Mouse (Mus musculus): Measurements from ENCODE around the gene Hexim1.

Hexim1 gene

DNA sequence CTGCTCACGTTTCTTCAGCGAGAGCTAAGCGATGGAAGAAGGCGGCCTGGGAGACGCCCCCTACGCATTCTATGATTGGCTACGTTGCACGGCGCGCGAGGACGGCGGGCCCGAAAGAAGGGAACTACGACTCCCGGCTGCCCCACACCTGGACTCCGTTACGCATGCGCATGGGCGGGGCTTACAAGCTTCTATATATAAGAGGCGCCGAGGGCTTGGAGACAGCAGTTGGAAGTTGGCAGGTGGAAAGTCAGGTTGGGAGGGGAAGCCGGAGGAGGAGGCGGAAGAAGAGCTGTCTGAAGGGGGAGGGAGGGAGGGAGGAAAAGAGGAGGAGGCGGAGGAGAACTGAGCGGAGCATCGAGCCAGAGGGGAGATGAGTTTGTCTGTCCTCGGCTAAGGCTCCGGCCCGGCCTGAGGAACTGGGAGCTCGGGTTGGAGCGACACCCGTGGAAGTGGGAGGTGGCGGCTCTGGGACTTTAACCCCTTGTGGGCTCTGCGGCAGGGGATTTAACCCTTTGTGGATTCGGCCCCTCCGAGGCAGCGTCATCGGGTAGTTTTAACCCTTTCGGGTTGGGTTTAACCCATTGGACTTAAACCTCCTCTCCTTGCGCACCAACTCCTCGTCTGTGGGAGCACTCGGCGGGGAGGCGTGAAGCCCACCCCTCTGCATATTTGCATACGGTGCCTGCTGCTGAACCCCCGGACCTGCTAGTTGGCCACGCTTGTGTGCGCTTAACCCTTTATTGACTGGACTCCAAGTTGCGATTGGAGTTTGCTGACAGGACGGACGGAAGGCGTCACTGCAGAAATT is at the start of gene Hexim1:
Gene Hexim1, plus strand, starts transcription at position 224 of the 811 bp plus-strand sequence.
- peak; percentile 99 for DNase-seq (ENCODE audit: low spot score)

DNA sequence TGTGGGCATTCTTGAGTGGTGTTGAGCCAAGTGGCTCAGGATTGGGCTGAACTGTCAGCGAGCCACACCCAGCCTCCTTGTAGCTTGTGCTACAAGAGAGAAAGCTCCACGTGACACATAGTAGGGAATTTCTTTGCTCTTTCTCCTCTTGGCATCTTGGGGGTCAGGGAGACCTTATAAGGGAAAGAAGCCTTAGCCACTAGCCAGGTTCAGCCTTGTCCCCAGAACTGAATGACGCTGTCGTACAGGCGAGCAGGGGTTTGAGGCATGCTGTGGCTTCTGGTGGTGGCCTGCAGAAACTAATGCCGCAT is 49.0 kb upstream of the Hexim1 start:
- no peak for DNase-seq (ENCODE audit: low spot score)

DNA sequence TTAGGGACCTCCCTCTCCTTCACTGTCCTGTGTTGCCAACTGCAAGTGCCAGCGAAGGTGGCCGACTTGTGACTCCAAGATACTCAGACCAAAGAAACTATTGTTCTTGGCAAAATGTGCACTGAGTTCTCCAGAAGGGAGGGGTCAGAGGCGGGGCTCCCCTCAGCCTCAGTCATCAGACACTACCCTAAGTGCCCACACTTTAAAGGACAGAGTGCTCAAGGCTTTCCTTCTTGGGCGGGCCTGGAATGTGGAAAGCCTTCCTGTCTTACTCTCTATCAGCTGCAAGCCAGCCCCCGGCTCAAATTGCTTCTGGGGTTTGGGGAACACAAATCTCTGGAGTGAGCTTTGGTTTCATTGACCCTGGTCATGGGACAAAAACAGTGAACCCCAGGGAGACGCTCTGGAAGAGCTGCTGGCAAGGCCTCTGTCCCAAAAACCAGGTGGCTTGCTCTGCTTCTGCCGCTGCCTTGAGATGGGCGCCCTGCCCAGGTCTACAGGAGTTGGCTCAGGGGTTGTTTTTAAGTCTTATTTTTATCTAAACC is 48.5 kb upstream of the Hexim1 start:
- no peak for DNase-seq (ENCODE audit: low spot score)

DNA sequence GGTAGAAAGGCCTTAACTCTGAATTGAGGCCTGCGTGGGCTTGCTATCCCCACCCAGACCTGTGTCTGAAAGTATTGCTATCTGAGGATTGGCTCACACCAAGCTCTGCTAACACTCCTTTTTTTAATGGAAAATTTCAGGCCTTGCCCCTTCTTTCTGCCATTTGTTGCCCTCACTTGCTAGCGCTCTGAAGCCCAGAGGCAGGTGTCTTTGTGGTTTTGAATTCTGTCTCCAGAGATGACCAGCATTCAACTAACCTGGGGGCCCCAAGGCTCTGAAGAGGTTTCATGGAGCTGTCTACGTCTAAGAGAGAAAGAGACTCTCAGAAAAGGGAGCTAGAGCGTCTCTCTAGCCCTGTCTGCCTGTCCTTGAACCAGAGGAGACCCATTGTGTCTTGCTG is 47.8 kb upstream of the Hexim1 start:
- no peak for DNase-seq (ENCODE audit: low spot score)

DNA sequence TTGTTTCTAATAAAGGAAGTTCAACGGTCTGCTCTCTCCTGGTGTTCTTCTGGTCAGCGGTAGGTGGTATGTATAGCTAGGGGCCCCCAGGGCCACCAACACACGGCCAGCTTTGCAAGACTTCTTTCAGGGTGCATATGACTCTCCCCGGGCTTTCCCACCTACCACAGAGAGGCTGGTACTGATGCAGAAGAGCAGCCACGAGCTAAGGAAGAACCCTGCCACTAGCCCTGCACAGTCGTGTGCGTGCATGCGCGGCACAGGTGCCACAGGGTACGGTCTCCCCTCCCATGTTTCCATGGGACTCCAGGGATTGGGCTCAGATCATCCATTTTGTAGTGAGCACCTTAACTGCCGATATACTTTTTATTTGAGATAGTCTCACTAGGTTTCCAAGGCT is 47.1 kb upstream of the Hexim1 start:
- no peak for DNase-seq (ENCODE audit: low spot score)

DNA sequence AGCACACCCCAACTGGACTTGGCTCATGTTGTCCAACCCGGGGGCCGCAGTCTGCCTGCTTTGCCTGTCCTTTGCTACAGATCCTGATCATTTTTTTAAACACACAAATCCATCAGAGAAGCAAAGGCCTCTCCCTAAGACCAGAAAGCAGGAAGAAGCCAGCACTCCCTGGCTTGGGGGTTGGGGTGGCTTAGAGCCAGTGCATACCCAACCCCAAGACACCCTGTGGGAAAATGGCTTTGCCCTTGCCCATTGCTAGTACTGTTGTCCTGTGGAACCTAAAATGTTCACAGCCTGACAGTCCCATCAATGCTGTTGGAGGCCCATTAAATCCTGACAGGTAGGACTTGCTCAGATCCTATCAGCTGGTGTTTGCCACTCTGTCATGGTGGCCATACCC is 46.3 kb upstream of the Hexim1 start:
- DNase-seq (ENCODE audit: low spot score): no peak

DNA sequence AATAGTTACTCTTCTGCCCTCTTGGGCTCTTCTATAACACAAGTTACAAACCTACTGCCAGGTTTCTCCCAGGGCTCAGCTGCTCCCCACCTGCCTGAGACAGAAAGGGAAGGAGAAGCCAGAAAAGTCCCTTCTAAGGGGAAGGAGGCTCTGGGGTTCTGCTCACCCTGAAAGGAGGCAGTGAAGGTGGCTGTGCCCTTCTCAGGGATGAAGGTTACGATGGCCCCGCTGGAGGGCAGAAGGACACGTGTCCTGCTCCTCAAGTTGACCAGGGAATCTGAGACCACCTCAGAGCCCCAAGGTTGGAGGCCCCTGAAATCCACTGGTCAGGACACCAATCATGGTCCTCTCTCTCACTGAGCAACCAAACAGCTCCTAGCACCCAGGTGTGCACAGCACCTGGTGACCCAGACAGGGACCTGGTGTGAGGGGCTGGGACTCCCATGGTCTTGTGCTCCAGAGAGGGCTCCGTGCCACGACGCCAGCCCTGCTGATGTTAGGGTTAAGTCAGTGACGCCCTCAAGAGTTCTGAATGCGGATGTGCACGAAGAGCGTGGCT is 45.6 kb upstream of the Hexim1 start:
- no peak for DNase-seq (ENCODE audit: low spot score)

DNA sequence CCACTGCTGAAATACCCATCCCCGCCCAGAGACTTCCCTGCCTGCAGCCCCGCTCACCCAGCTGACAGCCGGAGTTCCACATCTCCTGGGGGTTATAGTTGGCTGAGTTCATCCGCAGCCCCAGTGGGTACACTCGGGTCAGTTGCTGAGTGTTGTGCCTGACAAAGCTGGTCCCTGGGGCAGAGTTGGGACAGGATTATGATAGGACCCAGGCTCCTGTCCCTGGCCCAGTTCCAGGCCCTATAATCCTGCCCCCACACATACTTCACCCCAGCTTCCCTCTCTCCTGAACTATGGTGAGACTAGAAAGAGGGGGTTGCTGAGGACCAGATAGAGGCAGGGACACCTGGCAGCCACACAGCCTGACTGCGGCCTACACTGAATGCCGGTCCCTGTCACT is 42.4 kb upstream of the Hexim1 start:
- DNase-seq (ENCODE audit: low spot score): no peak

DNA sequence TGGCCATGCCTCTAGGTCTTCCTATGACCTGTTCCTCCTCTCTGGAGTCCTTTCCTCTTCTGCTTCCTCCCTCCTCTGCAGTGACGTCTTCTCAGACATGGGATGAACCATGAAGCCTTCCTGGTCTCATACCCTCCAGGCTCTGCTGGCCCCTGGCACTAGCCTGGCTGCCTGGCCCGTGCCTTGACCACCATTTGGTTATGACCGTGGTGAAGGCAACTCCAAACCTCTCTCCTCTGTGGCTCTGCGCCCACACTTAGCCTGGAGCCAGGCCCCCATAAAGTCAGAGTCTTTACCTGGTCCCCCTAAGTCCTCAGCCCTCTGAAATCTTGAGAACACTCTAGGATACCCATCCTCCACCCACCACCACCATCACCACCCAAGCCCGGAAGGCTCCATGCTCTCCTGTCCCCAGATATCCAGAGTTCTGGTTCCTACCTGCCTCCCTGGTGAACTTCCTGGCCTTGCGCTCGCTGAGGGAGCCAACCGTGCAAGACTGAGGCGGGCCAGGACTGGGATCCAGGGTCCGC is 41.8 kb upstream of the Hexim1 start:
- no peak for DNase-seq (ENCODE audit: low spot score)

DNA sequence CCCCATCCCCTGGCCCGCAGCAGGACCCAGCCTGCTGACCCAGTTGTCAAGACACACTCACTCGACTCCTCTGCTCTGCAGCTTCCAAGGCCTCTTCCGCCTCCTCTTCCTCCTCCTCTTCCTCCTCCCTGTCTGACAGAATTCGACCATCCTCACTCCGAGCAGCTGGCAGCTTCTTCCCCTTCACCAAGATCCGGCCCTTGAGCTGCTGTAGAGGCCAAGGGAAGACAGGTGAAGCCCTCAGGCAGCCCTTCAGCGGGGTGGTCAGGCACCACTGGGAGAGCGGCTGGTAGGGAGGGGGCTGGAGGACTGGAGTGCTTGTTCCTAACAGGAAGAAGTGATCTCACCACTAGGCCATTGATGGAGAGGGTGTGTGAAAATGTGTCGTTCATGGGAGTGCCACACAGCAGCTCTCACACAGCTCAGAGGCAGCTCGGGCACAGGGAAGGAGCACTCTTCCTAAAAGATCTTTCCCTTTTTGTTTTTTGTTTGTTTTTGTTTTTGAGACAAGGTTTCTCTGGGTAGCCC is 41.2 kb upstream of the Hexim1 start:
- no peak for DNase-seq (ENCODE audit: low spot score)

DNA sequence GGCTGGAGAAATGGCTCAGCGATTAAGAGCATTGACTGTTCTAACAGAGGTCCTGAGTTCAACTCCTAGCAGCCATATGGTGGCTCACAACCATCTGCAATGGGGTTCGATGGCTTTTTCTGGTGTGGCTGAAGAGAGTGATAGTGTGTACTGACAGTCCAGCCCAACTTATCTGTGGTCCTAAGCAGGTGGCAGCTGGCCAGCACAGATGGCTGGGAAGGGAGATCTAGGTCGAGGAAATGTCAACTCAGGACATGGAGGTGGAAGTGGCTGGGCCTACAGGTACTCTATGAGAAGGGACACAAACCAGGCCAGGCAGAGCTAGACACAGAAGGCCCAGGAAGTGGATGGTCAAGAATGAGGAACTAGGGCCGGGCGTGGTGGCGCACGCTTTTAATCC is 40.0 kb upstream of the Hexim1 start:
- no peak for DNase-seq (ENCODE audit: low spot score)

DNA sequence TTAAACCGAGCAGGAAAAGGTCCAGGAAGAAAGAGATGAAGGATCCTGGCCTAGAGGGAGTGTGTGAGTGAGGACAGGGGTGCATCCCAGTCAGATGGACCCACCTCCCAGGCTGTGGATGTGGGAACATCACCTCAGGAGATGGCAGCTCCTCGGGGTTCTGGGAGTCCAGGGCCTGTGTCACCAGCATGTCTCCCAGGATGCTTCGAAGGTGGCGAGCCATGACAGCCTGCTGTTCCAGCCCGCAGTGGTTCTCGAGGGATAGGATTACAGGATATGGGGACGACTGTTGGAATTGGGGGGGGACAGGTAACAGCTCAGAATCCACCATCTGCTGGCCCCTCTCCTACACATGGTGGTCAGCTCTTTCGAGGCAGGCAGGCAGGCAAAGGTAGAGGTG is 39.5 kb upstream of the Hexim1 start:
- DNase-seq (ENCODE audit: low spot score): no peak

DNA sequence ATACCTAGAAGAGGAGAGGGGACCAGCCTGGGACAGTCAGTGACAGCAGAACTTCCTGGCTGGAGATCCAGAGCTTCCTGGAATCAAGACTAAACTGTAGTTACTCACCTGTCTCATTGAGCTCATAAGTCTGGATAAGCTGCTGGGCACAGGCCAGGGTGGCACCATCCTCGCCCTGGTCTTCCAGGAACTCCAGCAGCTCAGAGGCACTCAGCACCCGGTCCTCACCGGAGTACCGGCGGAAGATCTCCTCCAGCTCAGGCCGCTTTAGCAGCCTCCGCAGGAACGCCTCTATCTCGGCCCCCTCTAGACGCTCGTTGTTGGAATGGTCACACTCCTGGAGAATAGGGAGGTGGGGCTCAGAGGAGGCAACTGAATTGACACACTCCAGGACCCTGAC is 37.9 kb upstream of the Hexim1 start:
- DNase-seq (ENCODE audit: low spot score): no peak

DNA sequence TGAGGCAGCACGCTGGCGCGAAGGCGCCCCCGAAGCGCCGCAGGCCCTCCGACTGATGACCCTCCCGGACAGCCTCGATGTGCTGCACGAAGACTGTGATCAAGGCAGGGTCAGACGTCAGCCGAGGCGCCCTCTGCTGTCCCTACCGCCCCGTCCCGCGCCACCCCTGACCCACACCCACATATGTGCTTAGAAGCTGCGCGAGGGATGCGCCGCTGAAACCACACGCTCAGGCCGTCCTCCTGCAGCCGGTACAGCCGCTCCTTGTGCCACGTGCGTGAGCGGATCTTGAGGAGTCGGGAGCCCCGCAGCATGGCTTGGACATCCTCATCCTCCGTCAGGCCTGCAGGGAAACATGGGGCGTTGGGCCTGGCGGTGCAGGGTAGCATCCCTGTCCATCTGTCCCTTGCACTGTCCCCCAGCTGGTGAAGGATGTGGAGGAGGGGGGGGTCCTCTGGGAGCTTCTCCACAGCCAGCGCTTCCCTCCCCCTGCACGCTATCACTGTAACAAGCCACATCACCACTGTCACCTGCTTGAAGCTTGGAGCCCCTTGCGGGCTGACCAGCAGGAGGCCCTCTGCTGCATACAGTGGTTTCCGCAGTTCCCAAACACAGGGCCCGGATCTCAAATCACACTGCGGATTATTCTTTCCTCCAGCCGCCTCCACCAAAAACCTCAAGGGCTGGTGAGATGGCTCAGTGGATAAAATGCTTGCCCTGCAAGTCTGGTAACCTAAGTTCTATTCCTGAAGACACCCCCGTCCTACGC is 35.5 kb upstream of the Hexim1 start:
- no peak for DNase-seq (ENCODE audit: low spot score)

DNA sequence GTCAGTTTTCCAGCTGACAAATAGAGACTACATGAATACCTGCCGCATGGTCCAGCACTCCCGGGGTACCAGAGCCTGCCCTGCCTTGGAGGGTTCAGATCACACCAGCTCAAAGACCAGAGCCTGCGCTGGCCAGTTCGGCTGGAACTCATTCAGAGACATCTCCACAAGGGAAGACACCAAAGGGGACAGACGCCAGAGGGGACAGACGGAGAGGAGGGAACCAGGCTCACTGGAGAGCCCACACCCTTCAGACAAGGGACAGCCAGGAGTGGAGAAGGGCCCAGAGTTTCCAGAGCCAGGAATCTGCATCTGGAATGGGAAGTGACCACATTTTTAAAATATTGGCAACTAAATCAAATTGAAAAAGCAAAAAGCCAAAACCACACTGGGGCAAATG is 34.4 kb upstream of the Hexim1 start:
- no peak for DNase-seq (ENCODE audit: low spot score)

DNA sequence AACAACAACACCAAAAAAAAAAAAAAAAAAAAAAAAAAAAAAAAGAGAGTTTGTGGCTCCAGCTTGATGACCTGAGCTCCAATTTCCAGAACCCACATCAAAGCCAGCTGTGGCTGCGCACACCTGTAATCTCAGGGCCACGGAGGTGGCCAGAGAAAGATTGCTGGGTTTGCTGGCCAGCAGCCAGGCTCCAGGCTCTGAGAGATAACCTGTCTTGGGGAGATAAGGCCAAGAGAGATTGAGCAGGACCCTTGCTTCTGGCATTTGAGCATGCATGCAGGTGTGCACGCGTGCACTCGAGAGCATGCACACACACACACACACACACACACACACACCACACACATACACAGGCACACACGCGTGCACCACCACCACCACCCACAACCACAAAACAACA is 22.7 kb upstream of the Hexim1 start:
- no peak for DNase-seq (ENCODE audit: low spot score)

DNA sequence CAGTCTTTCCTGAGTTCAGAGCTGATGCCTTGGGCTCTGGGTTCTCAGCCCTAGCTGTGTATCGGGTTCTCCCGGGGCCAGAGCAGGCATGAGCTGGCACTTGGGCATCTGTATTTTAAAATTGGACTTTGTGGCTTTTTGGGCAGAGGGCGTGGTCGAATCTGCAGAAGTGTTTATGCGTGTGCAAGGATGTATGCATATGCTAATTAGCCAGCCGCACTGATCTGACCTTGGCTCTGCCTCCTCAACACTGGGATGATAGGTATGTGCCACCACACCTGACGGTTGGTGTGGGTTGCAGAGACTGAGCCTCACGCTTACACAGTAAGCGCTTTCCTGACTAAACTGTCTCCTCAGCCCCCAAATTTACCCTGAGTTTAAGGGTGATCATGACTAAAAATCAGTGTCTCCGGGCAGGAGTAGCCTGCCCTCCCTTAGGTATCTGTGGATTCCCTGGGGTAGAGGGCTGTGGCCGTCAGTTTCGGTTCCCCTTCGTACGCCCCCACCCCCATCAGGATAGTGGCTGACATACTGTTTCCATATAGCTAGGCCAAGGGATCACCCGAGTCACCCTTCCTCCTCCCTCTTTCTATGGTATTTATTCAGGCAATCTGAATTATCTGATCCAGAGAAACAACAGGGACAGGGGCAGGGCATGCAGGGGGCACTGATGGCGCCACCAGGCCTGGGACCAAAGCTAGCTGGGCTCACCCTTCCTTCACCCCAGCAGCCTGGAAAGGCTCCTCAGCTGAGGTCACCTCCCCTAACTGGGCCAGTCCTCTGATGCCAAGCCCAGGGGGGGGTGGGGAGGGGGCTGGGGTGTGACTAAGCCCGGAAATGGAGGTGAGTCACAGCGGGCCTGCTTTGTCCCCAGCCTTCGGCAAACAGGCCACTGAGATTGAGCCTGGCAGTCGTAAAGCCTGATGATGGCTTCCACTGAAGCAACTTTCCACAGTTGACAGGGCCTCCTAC is 21.9 kb upstream of the Hexim1 start:
- no peak for DNase-seq (ENCODE audit: low spot score)

DNA sequence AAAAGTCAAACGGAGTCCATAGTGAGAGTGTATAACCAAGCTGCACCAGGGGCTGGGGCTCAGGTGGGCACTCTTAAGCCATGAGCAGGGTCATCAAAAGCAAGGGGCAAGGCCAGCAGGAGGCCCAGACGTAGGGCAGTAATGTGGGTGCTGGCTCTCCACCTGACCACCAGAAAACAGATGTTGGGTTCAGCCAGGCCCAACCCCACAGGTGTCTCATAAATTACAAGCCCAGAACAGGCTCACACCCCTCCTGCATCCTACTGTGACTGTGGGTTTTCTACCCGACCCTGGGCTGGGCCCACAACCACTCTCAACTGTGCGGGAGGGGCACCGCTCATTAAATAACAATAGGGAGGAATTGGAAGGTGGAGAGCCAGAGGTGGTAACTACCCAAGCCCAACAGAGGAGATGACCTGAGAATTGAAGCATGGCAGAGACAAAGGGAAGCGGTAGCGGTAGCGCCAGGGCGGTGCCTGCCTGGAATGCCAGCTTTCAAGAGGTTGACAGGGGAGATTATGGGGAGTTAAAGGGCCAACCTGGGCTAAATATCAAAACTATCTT is 20.8 kb upstream of the Hexim1 start:
- DNase-seq (ENCODE audit: low spot score): no peak

DNA sequence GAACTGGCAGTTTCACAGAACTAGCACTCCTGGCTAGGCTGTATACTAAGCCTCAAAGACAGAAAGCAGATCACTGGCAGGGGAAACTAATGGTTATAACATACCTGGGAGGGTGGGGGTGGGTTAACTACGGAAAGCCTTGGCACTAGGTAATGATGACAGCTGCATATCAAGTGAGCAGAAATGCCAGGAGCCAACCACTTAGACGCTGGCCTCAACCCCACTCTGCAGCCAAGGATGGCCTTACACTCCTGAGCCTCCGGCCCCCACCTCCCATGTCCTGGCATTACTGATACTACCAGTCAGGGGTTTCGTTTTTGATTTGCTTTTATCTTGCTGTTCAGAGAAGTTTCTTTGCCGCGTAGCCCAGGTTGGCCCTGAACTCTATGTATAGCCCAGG is 20.2 kb upstream of the Hexim1 start:
- DNase-seq (ENCODE audit: low spot score): no peak

DNA sequence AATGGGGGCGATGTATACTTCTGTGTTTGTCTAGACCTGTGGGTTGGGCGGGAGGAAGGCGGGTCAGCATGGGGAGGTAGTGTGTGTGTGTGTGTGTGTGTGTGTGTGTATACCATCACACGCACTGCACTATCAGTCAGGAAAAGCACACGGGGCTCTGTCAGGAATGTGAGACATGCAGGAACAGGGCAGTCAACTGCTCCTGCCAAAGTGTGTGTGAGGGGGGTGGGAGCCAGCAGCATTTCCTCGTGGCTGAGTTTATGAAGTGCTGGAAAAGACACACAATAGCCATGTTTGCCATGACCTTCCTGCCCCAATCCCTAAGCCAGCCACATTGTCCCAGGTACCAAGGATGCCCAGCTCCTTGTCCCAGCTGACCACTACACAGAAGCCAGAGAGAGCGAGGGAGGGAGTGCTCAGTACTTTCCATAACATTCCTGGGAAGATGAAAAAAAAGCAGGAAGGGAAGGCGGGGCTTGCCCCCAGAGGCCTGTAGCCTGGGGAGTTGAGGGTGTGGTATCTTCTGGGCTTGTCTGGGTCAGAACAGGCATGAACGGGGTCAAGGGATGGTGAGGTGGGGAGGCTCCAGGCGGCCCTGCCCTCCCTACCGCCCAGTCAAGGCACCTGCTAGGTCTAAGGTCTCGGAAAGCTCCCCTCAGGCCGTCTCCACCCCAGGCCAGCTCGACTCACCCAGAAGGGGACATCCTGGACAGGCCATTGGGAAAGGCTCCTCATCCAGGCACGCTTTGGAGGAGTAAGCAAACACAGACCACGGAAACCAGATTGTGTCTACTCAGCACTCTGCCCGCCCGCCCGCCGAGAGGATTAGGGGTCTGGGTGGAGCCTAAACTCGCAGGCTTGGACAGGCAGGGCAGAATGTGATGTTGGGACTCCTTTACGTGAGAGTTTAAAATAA is 18.8 kb upstream of the Hexim1 start:
- no peak for DNase-seq (ENCODE audit: low spot score)

Data from left cerebral cortex, adult 11 months (tissue).